Mouse (Mus musculus): ENCODE results near the gene Calcoco1. TPM values are rescaled to one million over a fixed set of nuclear protein-coding genes. Genes with fewer than 3 reads are reported as not detected.

Calcoco1 gene
- 129 TPM for polyA plus RNA-seq (2014; fragmentation: Illumina TruSeq; extraction: RNeasy Lipid Tissue Mini Kit (QIAGEN cat#74804); ENCODE audit: low read depth, low replicate concordance)

DNA sequence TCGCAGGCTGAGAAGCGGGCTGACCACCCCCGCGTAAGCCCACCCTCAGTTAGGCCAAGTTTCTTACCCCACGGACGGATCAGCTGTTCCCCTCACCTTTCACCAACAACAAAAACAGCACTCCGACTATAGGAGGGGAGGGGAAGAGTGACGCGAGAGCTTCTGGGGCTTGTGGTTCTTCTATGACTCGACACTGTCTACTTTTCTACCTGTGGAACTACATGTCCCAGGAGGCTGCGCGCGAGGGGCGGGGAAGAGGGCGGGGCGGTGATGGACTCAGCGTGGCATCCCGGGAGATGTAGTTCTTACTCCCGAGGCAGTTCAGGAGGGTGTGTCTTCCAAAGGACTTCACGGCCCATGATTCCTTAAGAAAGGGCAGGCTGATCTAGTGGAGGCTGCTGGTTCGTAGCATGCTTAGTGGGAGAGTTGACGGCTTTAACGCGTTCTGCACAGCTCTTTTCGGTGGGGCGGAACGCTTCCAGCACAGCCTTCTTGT, at the start of gene Calcoco1:
Calcoco1 (minus strand) TSS at position 199 of the 496 bp plus-strand sequence.

DNA sequence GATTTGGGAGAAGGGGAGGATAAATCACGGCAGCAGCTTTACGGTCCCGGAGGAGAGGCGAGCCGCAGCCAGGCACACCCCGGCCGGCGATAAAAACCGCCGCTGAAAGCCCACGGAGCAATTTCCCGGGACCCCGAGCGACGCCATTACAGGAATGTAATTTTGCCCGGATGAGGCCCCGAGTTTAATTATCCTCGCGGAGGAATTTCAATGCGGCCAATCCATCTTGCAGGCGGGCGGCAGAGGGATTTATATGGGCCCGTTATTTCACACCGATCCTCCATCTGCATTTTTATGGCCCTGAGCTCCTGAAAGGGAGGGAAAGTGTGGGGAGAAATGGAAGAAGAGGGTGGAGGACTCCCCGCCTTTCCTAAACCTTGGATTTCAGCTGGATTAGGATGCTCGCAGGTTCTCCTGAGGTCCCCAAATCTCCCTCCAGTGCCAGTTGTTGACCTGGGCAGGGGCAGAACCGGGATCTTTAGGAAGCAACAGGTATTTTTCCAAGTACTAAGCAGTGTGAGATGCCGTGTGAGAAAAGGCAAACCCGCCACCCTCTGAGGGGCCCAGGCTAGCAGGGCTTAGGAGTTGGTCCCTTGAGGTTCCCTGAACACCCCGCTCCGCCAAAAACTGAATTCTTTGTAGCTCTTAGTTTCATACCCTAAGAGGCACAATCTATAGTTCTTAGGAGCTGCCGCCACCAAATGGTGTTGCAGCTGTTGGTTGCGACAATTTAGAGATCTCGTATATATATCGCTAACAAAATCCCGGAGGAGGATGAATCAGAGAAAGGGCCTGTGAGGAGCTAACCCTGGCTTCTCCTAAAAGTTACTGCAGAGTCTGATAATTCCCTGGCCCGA, 49.5 kb downstream of the Calcoco1 start, which contains the start of gene Atp5g2:
Atp5g2 (minus strand) TSS at position 138 of the 857 bp plus-strand sequence.

Other genes with a start within 250 kb of the Calcoco1 start
- gene Gm10337, start 218.5 kb downstream of the Calcoco1 start, polyA plus RNA-seq (2014; fragmentation: Illumina TruSeq; extraction: RNeasy Lipid Tissue Mini Kit (QIAGEN cat#74804); ENCODE audit: low read depth, low replicate concordance) = not detected
- gene Map3k12, start 205.1 kb downstream of the Calcoco1 start, polyA plus RNA-seq (2014; fragmentation: Illumina TruSeq; extraction: RNeasy Lipid Tissue Mini Kit (QIAGEN cat#74804); ENCODE audit: low read depth, low replicate concordance) = 3.5 TPM
- 56.6 TPM for gene Tarbp2, start 204.0 kb downstream of the Calcoco1 start, polyA plus RNA-seq (2014; fragmentation: Illumina TruSeq; extraction: RNeasy Lipid Tissue Mini Kit (QIAGEN cat#74804); ENCODE audit: low read depth, low replicate concordance)
- gene Npff, start 197.2 kb downstream of the Calcoco1 start, polyA plus RNA-seq (2014; fragmentation: Illumina TruSeq; extraction: RNeasy Lipid Tissue Mini Kit (QIAGEN cat#74804); ENCODE audit: low read depth, low replicate concordance) = 4.1 TPM
- gene Gm28047, start 97.1 kb downstream of the Calcoco1 start, polyA plus RNA-seq (2014; fragmentation: Illumina TruSeq; extraction: RNeasy Lipid Tissue Mini Kit (QIAGEN cat#74804); ENCODE audit: low read depth, low replicate concordance) = not detected
- 54.5 TPM for gene Atf7, start 96.7 kb downstream of the Calcoco1 start, polyA plus RNA-seq (2014; fragmentation: Illumina TruSeq; extraction: RNeasy Lipid Tissue Mini Kit (QIAGEN cat#74804); ENCODE audit: low read depth, low replicate concordance)
- 807 TPM for gene Atp5g2, start 49.8 kb downstream of the Calcoco1 start, polyA plus RNA-seq (2014; fragmentation: Illumina TruSeq; extraction: RNeasy Lipid Tissue Mini Kit (QIAGEN cat#74804); ENCODE audit: low read depth, low replicate concordance)
- not detected for gene Hoxc13, start 198.9 kb upstream of the Calcoco1 start, polyA plus RNA-seq (2014; fragmentation: Illumina TruSeq; extraction: RNeasy Lipid Tissue Mini Kit (QIAGEN cat#74804); ENCODE audit: low read depth, low replicate concordance)
- gene Hoxc12, start 214.6 kb upstream of the Calcoco1 start, polyA plus RNA-seq (2014; fragmentation: Illumina TruSeq; extraction: RNeasy Lipid Tissue Mini Kit (QIAGEN cat#74804); ENCODE audit: low read depth, low replicate concordance) = not detected
- not detected for gene Hoxc11, start 232.2 kb upstream of the Calcoco1 start, polyA plus RNA-seq (2014; fragmentation: Illumina TruSeq; extraction: RNeasy Lipid Tissue Mini Kit (QIAGEN cat#74804); ENCODE audit: low read depth, low replicate concordance)
- not detected for gene Hoxc10, start 244.6 kb upstream of the Calcoco1 start, polyA plus RNA-seq (2014; fragmentation: Illumina TruSeq; extraction: RNeasy Lipid Tissue Mini Kit (QIAGEN cat#74804); ENCODE audit: low read depth, low replicate concordance)
- gene Hoxc5, start 245.3 kb upstream of the Calcoco1 start, polyA plus RNA-seq (2014; fragmentation: Illumina TruSeq; extraction: RNeasy Lipid Tissue Mini Kit (QIAGEN cat#74804); ENCODE audit: low read depth, low replicate concordance) = not detected

All from heart, adult 10 weeks (tissue).